Mouse (Mus musculus): ENCODE data around the gene Gm10974. TPM values are rescaled to one million over a fixed set of nuclear protein-coding genes. Genes with fewer than 3 reads are reported as not detected.

Gene Gm10974
- polyA plus RNA-seq (2012; ENCODE audit: insufficient read depth, insufficient read length, low replicate concordance, missing spikeins) = not detected in 2 replicates

DNA sequence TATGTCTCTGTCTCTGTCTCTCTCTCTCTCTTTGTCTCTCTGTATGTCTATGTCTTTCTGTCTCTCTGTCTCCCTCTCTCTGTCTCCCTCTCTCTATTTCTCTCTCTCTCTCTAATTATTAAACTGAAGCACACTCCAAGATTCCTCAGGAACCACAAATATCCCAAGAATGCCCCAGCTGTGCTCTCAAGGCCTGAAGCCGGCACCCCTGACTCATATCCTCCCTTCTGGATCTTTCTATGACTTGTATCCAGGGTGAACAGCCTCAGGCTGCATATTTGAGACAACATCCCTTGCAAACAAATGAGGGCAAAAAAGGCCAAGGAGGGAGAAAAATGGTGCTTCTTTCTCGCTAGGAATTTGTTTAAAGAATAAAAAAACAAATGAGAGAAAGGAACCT is at the start of gene Gm10974:
TSS of gene Gm10974 (plus strand) at position 2 of the 400 bp plus-strand sequence.
- TF ChIP-seq CTCF (IDR thresholded peaks at IDR 0.05; ENCODE audit: insufficient read depth, low read depth, low read length) = no peak
- TF ChIP-seq POLR2A (IDR thresholded peaks at IDR 0.05; ENCODE audit: insufficient read depth, low read depth, low read length) = no peak

DNA sequence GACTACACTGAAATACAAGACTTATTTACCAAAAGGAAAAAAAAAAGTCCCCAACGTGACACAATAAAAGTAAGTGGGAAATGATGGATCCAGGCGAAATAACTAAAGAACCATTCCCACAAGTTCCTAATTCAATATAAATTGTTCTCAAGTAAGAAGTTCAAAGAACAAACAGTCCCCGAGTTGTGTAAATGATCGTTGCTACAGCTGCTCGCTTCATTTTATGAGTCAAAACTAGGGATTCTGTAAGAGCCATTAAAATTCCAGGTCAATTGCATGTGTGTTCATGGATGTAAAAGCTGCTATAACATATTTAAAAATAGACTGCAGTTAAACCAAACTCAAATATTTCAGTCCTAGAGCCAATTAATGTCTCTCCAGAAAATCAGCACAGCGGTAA is 47.6 kb upstream of the Gm10974 start:
- no peak overlapping the region for H3K4me3 ChIP-seq (ENCODE audit: insufficient read depth, low read depth, low read length)
- TF ChIP-seq POLR2A (IDR thresholded peaks at IDR 0.05; ENCODE audit: insufficient read depth, low read depth, low read length) (no peak), CTCF (IDR thresholded peaks at IDR 0.05; ENCODE audit: insufficient read depth, low read depth, low read length) (no peak)
- H3K4me1 ChIP-seq (ENCODE audit: control insufficient read depth, insufficient read depth, low read length) = no peaks in the 10 kb centered on the region
- WGBS = 87% methylated on average over 6 of the region's 6 CpGs
- H3K27ac ChIP-seq (ENCODE audit: insufficient read depth, low read depth, low read length) = no peak overlapping the region

More for the DNA sequence above, at the start of gene Gm10974:
- Histone ChIP-seq H3K4me3 (ENCODE audit: insufficient read depth, low read depth, low read length) (no peak within 1 kb of the TSS), H3K4me1 (ENCODE audit: control insufficient read depth, insufficient read depth, low read length) (no peaks in the 10 kb centered on the region), H3K27ac (ENCODE audit: insufficient read depth, low read depth, low read length) (no peak within 1 kb of the TSS)
- WGBS = 47% methylated on average over 2 of the region's 2 CpGs

DNA sequence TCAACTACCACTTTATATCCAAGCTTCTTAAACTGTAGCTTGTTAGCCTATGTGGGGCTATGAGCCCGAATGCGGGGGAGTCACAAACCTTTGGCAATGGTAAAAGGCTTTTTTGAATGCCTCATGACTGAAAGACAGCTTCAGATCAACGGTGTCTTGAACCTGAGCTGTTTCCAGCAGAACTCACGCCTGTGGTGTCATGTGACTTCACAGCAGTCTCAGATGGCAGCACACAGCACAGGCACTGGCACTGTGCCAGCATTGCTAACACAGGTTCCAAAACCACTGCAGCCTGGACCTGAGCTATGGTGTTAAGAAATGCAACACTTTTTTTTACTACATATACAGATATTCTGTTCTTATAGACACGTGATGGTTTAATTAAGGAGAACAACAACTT is 44.7 kb upstream of the Gm10974 start:
- Histone ChIP-seq H3K4me3 (ENCODE audit: insufficient read depth, low read depth, low read length) (no peak overlapping the region), H3K27ac (ENCODE audit: insufficient read depth, low read depth, low read length) (no peak overlapping the region), H3K4me1 (ENCODE audit: control insufficient read depth, insufficient read depth, low read length) (no peaks in the 10 kb centered on the region)
- WGBS = 27% methylated on average over 5 of the region's 5 CpGs
- TF ChIP-seq POLR2A (IDR thresholded peaks at IDR 0.05; ENCODE audit: insufficient read depth, low read depth, low read length) = no peak
- no peak for TF ChIP-seq CTCF (IDR thresholded peaks at IDR 0.05; ENCODE audit: insufficient read depth, low read depth, low read length)

DNA sequence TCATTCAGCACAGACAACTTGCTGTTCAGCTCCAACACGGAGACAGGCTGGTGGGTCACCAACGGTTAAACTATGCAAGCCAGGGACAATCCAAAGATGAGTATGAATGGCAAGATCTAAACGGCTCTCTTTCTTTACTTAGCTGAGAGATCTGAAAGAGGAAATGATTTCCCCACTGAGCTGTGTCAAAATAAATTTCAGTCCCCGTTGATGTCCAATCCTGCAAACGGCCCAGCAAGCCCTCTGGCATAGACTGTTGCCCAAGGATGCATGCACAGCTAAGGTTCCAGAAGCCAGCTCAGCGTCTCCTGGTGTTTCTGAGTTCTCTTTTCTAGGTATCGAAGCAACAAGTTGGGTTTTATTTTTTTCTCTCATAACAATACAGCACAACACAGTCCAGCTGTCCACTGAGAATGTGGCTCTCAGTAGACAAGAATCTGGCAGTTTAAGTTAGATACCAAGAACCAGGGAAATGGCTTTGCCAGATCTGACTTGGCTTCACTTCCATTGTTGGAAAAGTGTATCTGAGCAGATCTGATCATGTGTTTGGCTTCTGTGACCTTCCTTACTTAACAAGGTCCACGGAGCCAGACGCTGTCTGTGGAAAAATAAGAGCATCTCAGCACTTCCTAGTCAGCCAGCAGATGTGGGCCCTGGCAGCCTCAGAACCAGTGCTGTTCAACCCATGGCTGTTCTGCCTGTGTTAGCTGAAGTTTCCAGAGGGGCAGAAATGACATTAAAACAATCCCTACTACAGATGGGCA is 42.3 kb upstream of the Gm10974 start:
- H3K4me1 ChIP-seq (ENCODE audit: control insufficient read depth, insufficient read depth, low read length) = no peaks in the 10 kb centered on the region
- 78% methylated on average over 9 of the region's 9 CpGs for WGBS
- no peak overlapping the region for H3K4me3 ChIP-seq (ENCODE audit: insufficient read depth, low read depth, low read length)
- H3K27ac ChIP-seq (ENCODE audit: insufficient read depth, low read depth, low read length) = no peak overlapping the region
- TF ChIP-seq POLR2A (IDR thresholded peaks at IDR 0.05; ENCODE audit: insufficient read depth, low read depth, low read length) = no peak
- TF ChIP-seq CTCF (IDR thresholded peaks at IDR 0.05; ENCODE audit: insufficient read depth, low read depth, low read length) = no peak

DNA sequence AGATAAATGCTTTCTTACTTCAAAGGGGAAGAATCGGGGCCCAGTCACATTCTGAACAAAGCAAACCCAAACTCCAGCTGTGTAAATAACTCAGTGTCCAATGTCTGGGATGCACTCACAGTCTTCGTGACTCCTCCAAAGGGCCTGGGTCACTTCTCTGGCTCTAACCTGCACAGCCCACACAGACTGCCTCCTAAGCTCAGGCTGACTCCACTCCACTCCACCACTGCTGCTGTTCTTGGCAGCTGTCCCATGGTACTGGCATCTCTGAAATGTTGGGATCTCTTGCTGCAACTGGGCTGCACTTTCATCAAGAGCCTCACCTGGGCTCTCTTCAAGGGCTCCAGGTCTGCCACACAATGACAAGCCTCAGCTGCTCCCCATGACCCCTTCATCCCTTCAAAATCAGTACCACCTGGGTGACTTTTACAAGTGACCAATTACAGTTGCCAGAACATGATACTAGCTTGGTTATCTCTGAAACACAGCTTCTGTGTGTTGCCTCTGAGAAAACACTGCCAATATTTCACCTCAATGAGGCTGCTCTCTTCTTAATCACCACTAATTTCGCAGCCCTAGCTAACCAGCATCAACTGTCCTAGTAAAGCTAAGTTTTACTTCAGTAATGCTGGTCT is 40.2 kb upstream of the Gm10974 start:
- WGBS = 83% methylated on average over 3 of the region's 3 CpGs
- no peak for TF ChIP-seq POLR2A (IDR thresholded peaks at IDR 0.05; ENCODE audit: insufficient read depth, low read depth, low read length)
- no peak for TF ChIP-seq CTCF (IDR thresholded peaks at IDR 0.05; ENCODE audit: insufficient read depth, low read depth, low read length)
- Histone ChIP-seq H3K4me1 (ENCODE audit: control insufficient read depth, insufficient read depth, low read length) (no peaks in the 10 kb centered on the region), H3K4me3 (ENCODE audit: insufficient read depth, low read depth, low read length) (no peak overlapping the region), H3K27ac (ENCODE audit: insufficient read depth, low read depth, low read length) (no peak overlapping the region)

DNA sequence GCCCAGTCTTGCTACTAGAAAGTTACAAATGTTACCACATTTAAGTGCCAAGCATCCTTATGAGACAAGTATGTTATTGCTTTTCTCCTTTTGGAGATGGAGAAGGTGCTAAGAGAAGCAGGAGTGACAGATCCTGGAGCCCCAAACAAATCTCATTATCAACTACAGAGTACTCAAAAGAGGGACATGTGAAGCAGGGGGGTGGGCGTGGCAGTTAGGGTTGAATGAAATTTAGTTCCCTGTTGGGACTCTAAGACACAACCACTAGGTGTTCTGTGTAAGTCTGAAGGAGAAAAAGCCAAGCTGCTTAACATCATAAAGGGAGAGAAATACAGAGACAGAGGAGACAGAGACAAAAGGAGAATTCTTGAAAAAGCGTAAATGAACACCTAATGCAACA is 38.2 kb upstream of the Gm10974 start:
- Histone ChIP-seq H3K4me1 (ENCODE audit: control insufficient read depth, insufficient read depth, low read length) (no peaks in the 10 kb centered on the region), H3K27ac (ENCODE audit: insufficient read depth, low read depth, low read length) (no peak overlapping the region), H3K4me3 (ENCODE audit: insufficient read depth, low read depth, low read length) (no peak overlapping the region)
- WGBS = 80% methylated on average over 2 of the region's 2 CpGs
- no peak for TF ChIP-seq POLR2A (IDR thresholded peaks at IDR 0.05; ENCODE audit: insufficient read depth, low read depth, low read length)
- no peak for TF ChIP-seq CTCF (IDR thresholded peaks at IDR 0.05; ENCODE audit: insufficient read depth, low read depth, low read length)

DNA sequence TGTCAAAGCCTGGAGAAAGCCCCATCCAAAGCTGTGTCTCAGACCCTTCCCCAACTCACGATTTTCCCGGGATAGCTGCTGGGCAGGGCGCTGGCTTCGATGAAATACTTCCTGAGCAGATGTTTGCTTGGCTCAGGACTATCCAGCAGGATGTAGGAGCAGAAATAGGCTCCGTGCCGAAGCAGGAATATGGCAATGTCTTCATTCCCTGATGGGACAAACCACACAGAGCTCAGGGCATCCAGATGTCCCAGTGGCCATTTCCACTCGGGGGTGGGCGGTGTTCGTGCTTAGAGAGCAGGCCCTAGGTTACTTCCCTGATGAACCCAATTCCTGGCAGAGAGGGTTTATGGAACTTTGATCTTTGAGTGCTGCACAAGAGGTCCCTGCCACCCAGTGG is 35.1 kb upstream of the Gm10974 start:
- Histone ChIP-seq H3K27ac (ENCODE audit: insufficient read depth, low read depth, low read length) (no peak overlapping the region), H3K4me3 (ENCODE audit: insufficient read depth, low read depth, low read length) (no peak overlapping the region), H3K4me1 (ENCODE audit: control insufficient read depth, insufficient read depth, low read length) (no peaks in the 10 kb centered on the region)
- WGBS = 94% methylated on average over 9 of the region's 9 CpGs
- TF ChIP-seq POLR2A (IDR thresholded peaks at IDR 0.05; ENCODE audit: insufficient read depth, low read depth, low read length) = no peak
- TF ChIP-seq CTCF (IDR thresholded peaks at IDR 0.05; ENCODE audit: insufficient read depth, low read depth, low read length) = no peak

DNA sequence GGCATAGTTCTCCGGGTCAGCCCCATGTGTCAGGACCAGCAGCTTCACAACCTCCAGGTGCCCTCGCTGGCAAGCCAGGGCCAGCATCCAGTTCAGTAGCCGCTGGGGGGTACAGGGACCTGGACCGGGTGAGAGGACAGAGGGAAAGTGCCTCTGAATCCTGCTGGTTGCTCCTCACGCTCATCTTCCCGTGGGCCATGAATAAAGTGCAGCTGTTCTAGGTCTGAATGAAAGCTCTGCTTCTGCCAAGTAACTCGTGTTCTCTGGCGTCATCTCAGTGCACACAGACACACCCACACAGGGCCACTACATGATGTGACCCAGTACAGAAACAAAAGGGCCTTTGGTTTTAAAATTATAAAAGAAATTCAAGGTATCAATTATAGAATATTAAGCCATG is 33.4 kb upstream of the Gm10974 start:
- TF ChIP-seq POLR2A (IDR thresholded peaks at IDR 0.05; ENCODE audit: insufficient read depth, low read depth, low read length) (no peak), CTCF (IDR thresholded peaks at IDR 0.05; ENCODE audit: insufficient read depth, low read depth, low read length) (no peak)
- no peak overlapping the region for H3K27ac ChIP-seq (ENCODE audit: insufficient read depth, low read depth, low read length)
- no peaks in the 10 kb centered on the region for H3K4me1 ChIP-seq (ENCODE audit: control insufficient read depth, insufficient read depth, low read length)
- WGBS = 75% methylated on average over 8 of the region's 8 CpGs
- H3K4me3 ChIP-seq (ENCODE audit: insufficient read depth, low read depth, low read length) = no peak overlapping the region

DNA sequence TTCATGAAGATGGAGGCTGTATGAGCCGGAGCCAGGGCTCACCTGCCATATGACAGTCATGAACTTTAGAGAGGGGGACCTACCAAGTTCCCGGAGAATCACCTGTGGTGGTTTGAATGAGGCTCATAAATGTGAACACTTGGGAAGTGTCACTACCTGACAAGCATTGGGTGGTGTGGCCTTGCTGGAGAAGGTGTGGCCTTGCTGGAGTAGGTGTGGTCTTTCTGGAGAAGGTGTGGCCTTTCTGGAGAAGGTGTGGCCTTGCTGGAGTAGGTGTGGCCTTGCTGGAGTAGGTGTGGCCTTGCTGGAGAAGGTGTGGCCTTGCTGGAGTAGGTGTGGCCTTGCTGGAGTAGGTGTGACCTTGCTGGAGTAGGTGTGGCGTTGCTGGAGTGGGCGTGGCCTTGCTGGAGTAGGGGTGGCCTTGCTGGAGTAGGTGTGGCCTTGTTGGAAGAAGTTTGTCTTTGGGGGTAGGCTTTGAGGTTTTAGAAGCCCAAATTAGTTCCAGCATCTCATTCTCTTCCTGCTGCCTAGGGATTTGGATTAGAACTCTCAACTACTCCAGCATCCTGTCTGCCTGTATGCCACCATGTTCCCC is 31.7 kb upstream of the Gm10974 start:
- 92% methylated on average over 4 of the region's 4 CpGs for WGBS
- Histone ChIP-seq H3K27ac (ENCODE audit: insufficient read depth, low read depth, low read length) (no peak overlapping the region), H3K4me3 (ENCODE audit: insufficient read depth, low read depth, low read length) (no peak overlapping the region), H3K4me1 (ENCODE audit: control insufficient read depth, insufficient read depth, low read length) (no peaks in the 10 kb centered on the region)
- TF ChIP-seq POLR2A (IDR thresholded peaks at IDR 0.05; ENCODE audit: insufficient read depth, low read depth, low read length) = no peak
- no peak for TF ChIP-seq CTCF (IDR thresholded peaks at IDR 0.05; ENCODE audit: insufficient read depth, low read depth, low read length)

Measured in olfactory bulb, adult 2 months (tissue).